Mouse (Mus musculus) heart, embryonic 16.5 days (tissue): Measurements from ENCODE around the gene Top3b. TPM values are rescaled to one million over a fixed set of nuclear protein-coding genes. Genes with fewer than 3 reads are reported as not detected.
"Not testable (repeated sequence)": the region's sequence is repeated elsewhere in the genome, so short reads cannot be mapped to it uniquely, and the experiment has no call there.

Source experiments
- ATAC-seq: fragments of 200-750 bp; cut with Nextera tagmentation; replicated peaks from 2 replicates; pipeline ENCODE4 v1.8.0; 2017; ENCODE audit warnings: moderate number of reproducible peaks; ENCODE audit not compliant: insufficient read depth, low FRiP score; ENCODE audit errors: extremely low read depth
- H3K27ac ChIP-seq: fragments of 300-500 bp; sonication (generic); 2 replicates; pipeline ENCODE4 v1.5.1; 2014; ENCODE audit warnings: mild to moderate bottlenecking, low read length, control low read depth, moderate library complexity
- H3K27me3 ChIP-seq: fragments of 300-500 bp; sonication (generic); 2 replicates; pipeline ENCODE4 v1.6.1; 2014; ENCODE audit warnings: low read length, mixed read lengths; ENCODE audit not compliant: control insufficient read depth, insufficient read depth
- H3K36me3 ChIP-seq: fragments of 300-500 bp; sonication (generic); 2 replicates; pipeline ENCODE4 v1.6.1; 2014; ENCODE audit not compliant: control insufficient read depth, insufficient read depth
- H3K4me1 ChIP-seq: fragments of 300-500 bp; sonication (generic); 2 replicates; pipeline ENCODE4 v1.6.1; 2014; ENCODE audit warnings: low read length, mixed read lengths; ENCODE audit not compliant: control insufficient read depth, insufficient read depth
- H3K4me2 ChIP-seq: fragments of 300-500 bp; sonication (generic); 2 replicates; pipeline ENCODE4 v1.6.1; 2014; ENCODE audit warnings: low read depth, mild to moderate bottlenecking, control low read depth, low read length
- H3K4me3 ChIP-seq: fragments of 300-500 bp; sonication (generic); 2 replicates; pipeline ENCODE4 v1.5.1; 2014; ENCODE audit warnings: mild to moderate bottlenecking, control low read depth, low read length
- H3K9ac ChIP-seq: fragments of 300-500 bp; sonication (generic); 2 replicates; pipeline ENCODE4 v1.6.1; 2014; ENCODE audit warnings: low read length, control low read depth
- H3K9me3 ChIP-seq: fragments of 300-500 bp; sonication (generic); replicated peaks from 2 replicates; pipeline ENCODE4 v1.6.1; 2016; ENCODE audit warnings: low read length; ENCODE audit not compliant: control insufficient read depth
- WGBS: fragments of 180-500 bp; shearing (Covaris S2); extraction: QIAGEN DNeasy Blood & Tissue Kit; methylation state at CpG from one replicate; pipeline ENCODE4 v1.1.7; 2014; 5-methylcytosine and 5-hydroxymethylcytosine counted together
- polyA plus RNA-seq: library from polyadenylated mRNA; unstranded; fragments of >200 nt; fragmentation: Nextera tagmentation; extraction: Ambion mirVana; gene quantifications from 2 replicates; pipeline ENCODE4 v1.2.1, GENCODE M21; 2015

Top3b gene
- polyA plus RNA-seq, 1 experiment from 2014 or later = 45.1 TPM

DNA sequence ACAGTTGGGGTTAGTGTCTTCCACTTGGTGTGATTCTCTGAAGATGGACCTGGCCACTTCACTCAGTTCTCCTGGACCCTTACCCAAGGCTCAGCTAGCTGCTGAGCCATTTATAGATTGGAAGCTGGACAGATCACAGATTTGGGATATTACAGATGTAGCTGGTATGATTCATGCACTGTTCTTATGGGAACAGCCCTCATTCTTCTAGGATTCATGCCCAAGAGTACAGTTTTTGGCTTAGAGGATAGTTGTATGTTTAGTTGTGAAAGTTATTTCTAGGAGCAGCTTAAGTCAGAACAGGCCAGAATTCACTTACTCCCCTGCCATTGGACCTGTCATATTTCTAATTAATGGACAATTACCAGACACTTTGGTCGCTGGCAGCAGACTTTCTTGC is 42.9 kb downstream of the Top3b start:
- ATAC-seq = no peak
- Histone ChIP-seq H3K27ac (no peak overlapping the region), H3K4me3 (no peak overlapping the region), H3K9me3 (no peaks in the 10 kb centered on the region), H3K4me1 (peaks cover 6% of the 10 kb centered on the region; the same call in 1 of the 2 replicates), H3K27me3 (no peaks in the 10 kb centered on the region), H3K36me3 (peaks cover 45% of the 10 kb centered on the region), H3K9ac (no peak overlapping the region), H3K4me2 (no peak overlapping the region)
- WGBS = 71% methylated on average over 1 of the region's 1 CpGs

DNA sequence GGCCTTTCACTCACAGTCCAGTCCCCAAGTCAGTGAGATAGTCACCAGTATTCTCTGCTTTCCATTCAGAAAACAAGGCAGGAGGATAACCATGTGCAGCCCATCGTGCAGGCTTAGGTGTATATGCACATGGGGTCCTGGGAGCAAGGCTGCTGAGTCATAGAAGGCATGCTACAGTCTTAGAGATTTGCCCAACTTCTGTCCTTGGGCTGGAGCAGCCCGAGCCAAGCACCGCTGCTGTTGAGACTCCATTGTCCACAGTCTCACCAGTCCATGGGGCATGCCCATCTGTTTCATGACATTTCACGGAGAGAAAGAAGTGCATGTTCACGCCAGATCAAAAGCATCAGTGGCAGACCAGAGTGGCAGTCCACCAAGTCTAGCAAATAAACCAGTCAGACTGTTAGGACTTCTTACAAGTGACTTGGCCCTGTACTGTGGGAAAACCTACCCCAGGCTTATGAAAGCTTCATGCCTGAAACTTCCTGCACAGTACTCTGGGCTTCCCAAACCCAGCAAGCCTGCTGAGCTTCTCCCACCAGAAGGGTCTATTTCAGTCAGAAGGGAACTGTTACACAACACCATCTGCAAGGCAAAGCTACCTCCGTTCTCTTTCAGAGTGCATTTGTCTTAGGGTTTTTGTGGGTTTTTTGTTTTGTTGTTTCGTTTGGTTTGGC is 48.0 kb downstream of the Top3b start:
- Histone ChIP-seq H3K9me3 (no peaks in the 10 kb centered on the region), H3K36me3 (peaks cover 61% of the 10 kb centered on the region), H3K4me3 (no peak overlapping the region), H3K4me1 (no peaks in the 10 kb centered on the region), H3K4me2 (no peak overlapping the region), H3K27ac (no peak overlapping the region), H3K27me3 (no peaks in the 10 kb centered on the region), H3K9ac (no peak overlapping the region)
- WGBS = 94% methylated on average over 7 of the region's 7 CpGs
- no peak for ATAC-seq

DNA sequence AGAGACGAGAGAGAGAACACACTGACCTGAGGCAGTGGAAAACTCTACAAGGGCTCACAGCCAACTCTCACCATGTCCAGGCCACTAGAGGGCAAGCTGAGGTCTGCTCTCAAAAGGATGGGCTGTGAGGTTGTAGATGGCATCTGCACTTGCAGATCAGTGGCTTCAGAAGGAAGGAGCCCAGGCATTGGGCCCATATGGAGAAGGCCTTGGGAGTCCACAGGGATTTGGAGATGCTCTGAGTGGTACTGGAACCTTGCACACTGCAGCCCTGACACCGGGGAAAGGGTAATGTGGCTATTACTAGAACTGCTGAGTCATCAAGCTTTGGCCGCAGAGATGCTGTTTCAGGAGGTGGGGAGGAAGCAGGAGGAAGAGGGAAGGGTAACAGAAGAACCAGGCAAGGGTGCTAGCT is 50.5 kb downstream of the Top3b start:
- no peaks in the 10 kb centered on the region for H3K27me3 ChIP-seq
- H3K4me1 ChIP-seq = no peaks in the 10 kb centered on the region
- H3K4me3 ChIP-seq = no peak overlapping the region
- no peak overlapping the region for H3K27ac ChIP-seq
- H3K4me2 ChIP-seq = no peak overlapping the region
- H3K36me3 ChIP-seq = peaks cover 48% of the 10 kb centered on the region
- H3K9ac ChIP-seq = no peak overlapping the region
- H3K9me3 ChIP-seq = no peaks in the 10 kb centered on the region
- ATAC-seq = 0 out of 2 replicates have a peak, but pooled peaks have one; percentile 28
- 59% methylated on average over 3 of the region's 3 CpGs for WGBS

DNA sequence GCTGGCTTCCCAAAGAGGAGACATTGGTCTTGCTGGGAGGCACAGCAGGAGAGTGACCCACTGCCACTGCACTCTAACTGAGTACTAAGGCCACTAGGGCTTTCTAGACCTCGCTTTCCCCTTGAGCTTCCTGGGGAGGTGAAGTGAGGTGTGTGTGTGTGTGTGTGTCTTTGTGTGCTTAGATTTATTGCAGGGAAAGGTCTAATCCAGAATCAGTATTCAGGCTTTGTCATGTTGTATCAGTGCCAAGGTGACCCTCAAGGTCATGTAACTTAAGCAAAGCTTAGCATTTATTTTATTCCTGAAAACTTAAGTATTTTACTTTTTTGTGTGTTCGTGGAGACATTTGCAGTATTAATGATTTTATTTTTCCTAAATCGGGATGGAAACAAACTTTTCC is 53.9 kb downstream of the Top3b start:
- no peak overlapping the region for H3K4me3 ChIP-seq
- no peak overlapping the region for H3K9ac ChIP-seq
- H3K4me2 ChIP-seq = no peak overlapping the region
- ATAC-seq = no peak
- H3K27me3 ChIP-seq = no peaks in the 10 kb centered on the region
- no peaks in the 10 kb centered on the region for H3K4me1 ChIP-seq
- 90% methylated on average over 3 of the region's 3 CpGs for WGBS
- peaks cover 28% of the 10 kb centered on the region for H3K36me3 ChIP-seq
- H3K27ac ChIP-seq = no peak overlapping the region
- no peaks in the 10 kb centered on the region for H3K9me3 ChIP-seq

DNA sequence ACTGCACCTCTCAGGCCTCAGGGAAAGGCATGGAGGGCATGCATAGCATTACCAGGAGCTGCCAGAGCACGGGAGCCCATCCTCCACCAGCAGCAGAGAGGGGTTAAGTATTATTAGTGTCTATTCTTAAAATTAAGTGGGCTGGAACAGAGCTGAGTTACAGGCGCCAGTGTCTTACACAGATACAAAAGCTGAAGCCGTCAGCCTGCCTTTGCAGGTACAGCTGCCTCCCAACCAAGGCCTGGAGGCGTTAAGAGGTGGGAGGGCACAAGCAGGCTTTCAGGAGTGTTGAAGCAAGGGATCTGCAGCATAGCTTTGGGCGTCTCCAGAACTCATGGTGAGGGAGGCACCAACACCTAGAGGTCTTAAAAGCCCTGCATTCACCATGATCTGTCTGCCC is 56.0 kb downstream of the Top3b start:
- Histone ChIP-seq H3K27me3 (no peaks in the 10 kb centered on the region), H3K4me3 (no peak overlapping the region), H3K4me2 (no peak overlapping the region), H3K27ac (no peak overlapping the region), H3K9ac (no peak overlapping the region), H3K36me3 (peaks cover 12% of the 10 kb centered on the region), H3K4me1 (no peaks in the 10 kb centered on the region), H3K9me3 (no peaks in the 10 kb centered on the region)
- ATAC-seq = no peak
- 75% methylated on average over 5 of the region's 5 CpGs for WGBS

DNA sequence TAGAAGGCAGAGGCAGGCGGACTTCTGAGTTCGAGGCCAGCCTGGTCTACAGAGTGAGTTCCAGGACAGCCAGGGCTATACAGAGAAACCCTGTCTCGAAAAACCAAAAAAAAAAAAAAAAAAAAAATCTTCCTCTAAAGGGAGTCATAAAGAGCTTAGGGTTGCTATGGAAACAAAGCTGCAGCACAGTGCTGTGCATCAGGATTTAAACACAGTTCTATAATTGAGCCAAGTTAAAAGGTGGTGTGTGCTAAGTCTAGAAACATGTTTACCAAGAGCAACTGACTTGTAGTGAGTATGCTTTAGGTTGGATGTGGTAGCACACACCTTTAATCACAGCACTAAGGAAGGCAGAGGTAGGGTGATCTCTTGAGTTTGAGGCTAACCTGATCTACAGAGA is 58.4 kb downstream of the Top3b start:
- H3K4me1 ChIP-seq, H3K27me3 ChIP-seq, H3K36me3 ChIP-seq, ATAC-seq, H3K4me2 ChIP-seq, H3K4me3 ChIP-seq, H3K9ac ChIP-seq, H3K9me3 ChIP-seq, H3K27ac ChIP-seq: not testable (repeated sequence)
- WGBS = 87% methylated on average over 3 of the region's 3 CpGs

DNA sequence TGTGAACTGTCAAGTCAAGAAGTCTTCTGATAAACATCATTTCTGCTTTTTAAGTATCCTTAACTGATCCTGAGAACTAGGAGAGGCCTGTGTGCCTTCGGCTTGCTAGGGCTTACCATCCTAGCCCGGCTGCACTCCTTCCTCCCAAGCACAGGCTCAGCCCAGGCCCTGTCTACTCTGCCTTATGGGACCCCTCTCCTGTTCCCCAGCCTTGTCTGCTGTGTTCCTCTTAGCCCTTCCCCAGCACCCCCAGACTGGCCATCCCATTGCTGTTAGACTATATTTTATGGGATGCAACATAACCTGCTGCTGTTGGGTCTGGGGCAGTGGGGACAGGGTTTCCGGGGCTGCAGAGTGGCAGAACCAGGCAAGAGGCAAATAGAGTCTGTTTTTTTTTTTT is 59.8 kb downstream of the Top3b start:
- no peaks in the 10 kb centered on the region for H3K4me1 ChIP-seq
- no peak overlapping the region for H3K27ac ChIP-seq
- no peak overlapping the region for H3K4me2 ChIP-seq
- no peaks in the 10 kb centered on the region for H3K27me3 ChIP-seq
- peaks cover 2% of the 10 kb centered on the region; the same call in 1 of the 2 replicates for H3K36me3 ChIP-seq
- no peak overlapping the region for H3K4me3 ChIP-seq
- no peak for ATAC-seq
- H3K9ac ChIP-seq = no peak overlapping the region
- WGBS = 74% methylated on average over 3 of the region's 3 CpGs
- H3K9me3 ChIP-seq = peaks cover 6% of the 10 kb centered on the region

DNA sequence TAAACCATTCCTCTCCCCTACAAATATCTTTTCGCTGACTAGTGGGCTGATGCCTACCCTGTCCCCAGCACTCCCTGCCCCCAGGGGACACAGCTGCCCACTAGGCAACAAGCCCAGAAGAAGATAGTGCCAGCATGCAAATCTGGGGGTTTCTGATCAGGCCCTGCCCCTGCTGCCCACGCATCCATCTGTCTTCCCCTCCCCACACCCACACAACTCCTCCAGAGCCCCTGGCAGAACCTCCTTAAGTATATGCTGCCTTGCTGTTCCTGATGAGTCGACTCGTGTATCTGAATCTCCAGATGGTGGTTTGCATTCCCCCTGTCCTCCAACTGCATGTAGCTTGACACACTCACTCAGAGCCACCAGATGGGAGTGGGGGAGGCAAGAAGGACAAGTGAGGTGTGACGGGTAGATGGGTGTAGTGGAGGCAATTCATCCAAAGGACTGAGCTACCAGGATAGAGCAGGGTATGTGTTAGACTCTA is 60.3 kb downstream of the Top3b start:
- Histone ChIP-seq H3K4me3 (no peak overlapping the region), H3K4me2 (no peak overlapping the region), H3K9me3 (peaks cover 6% of the 10 kb centered on the region), H3K4me1 (no peaks in the 10 kb centered on the region), H3K27ac (no peak overlapping the region), H3K9ac (no peak overlapping the region), H3K36me3 (peaks cover 2% of the 10 kb centered on the region; the same call in 1 of the 2 replicates), H3K27me3 (no peaks in the 10 kb centered on the region)
- WGBS = 61% methylated on average over 5 of the region's 5 CpGs
- no peak for ATAC-seq

DNA sequence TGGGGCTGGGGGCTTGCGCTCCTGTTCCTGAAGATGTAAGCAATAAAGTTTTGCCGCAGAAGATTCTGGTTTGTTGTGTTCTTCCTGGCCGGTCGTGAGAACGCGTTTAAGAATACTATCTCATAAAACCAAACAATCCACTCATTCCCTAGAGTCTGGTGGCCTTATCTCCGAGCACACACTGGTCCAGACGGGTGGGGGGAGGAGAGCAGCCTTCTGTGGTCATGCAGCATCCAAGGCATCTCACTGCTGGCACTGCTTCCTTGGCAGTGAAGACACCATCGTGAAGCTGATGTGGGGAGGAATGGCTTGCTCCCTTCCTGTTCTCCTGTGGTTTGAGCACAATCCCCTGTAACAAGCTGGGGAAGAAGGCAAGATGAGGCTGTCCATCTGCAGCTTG is 69.0 kb downstream of the Top3b start:
- Histone ChIP-seq H3K27me3 (no peaks in the 10 kb centered on the region), H3K36me3 (no peaks in the 10 kb centered on the region), H3K27ac (no peak overlapping the region), H3K4me2 (no peak overlapping the region), H3K9ac (no peak overlapping the region), H3K9me3 (peaks cover 5% of the 10 kb centered on the region; the same call in 1 of the 2 replicates), H3K4me1 (no peaks in the 10 kb centered on the region), H3K4me3 (no peak overlapping the region)
- ATAC-seq = no peak
- 90% methylated on average over 9 of the region's 9 CpGs for WGBS
